Mouse (Mus musculus) cerebellum, adult 8-10 months (tissue): ENCODE measurements around the gene En2.
A peak's percentile ranks its signal among the peaks of the same experiment; 100 is the strongest.

ENCODE experiments used
- DNase-seq: peaks from one replicate; pipeline ENCODE4 v3.0.0; 2022

En2 gene

GRCm38 (mm10) chr5:28191201-28192098, 26.0 kb downstream of the En2 start:
- DNase-seq: peak; percentile 78

GRCm38 (mm10) chr5:28192099-28192454, 26.6 kb downstream of the En2 start:
- no peak for DNase-seq

- no peak for DNase-seq
Observed at GRCm38 (mm10) chr5:28195473-28195872, 30.0 kb downstream of the En2 start.

- no peak for DNase-seq
Observed at GRCm38 (mm10) chr5:28199089-28199873, 33.8 kb downstream of the En2 start.

- DNase-seq: no peak
Observed at GRCm38 (mm10) chr5:28203086-28203485, 37.6 kb downstream of the En2 start.

GRCm38 (mm10) chr5:28204678-28205077, 39.2 kb downstream of the En2 start:
- DNase-seq: no peak

- DNase-seq: no peak
Observed at GRCm38 (mm10) chr5:28206448-28206847, 41.0 kb downstream of the En2 start.

- DNase-seq: no peak
Observed at GRCm38 (mm10) chr5:28207043-28207442, 41.5 kb downstream of the En2 start.

- peak; percentile 48 for DNase-seq
Observed at GRCm38 (mm10) chr5:28208726-28209520, 43.4 kb downstream of the En2 start.

GRCm38 (mm10) chr5:28209549-28210431, 44.3 kb downstream of the En2 start:
- peak; percentile 74 for DNase-seq

- DNase-seq: no peak
Observed at GRCm38 (mm10) chr5:28210591-28211550, 45.4 kb downstream of the En2 start.

GRCm38 (mm10) chr5:28211651-28212310, 46.3 kb downstream of the En2 start:
- no peak for DNase-seq

GRCm38 (mm10) chr5:28213441-28213840, 47.9 kb downstream of the En2 start:
- no peak for DNase-seq

- DNase-seq: no peak
Observed at GRCm38 (mm10) chr5:28219596-28219995, 54.1 kb downstream of the En2 start.
